Mouse (Mus musculus): ENCODE measurements around the gene Aff2. TPM values are rescaled to one million over a fixed set of nuclear protein-coding genes. Genes with fewer than 3 reads are reported as not detected.

Gene Aff2
- polyA plus RNA-seq, 2 experiments, result 0.10 to 0.11 TPM

GRCm38 (mm10) chrX:69802481-69802880 lies 442.4 kb downstream of the Aff2 start:
- DNase-seq (ENCODE audit: low read depth in 3 of 3, low spot score in 3 of 3), result no peak
- Histone ChIP-seq H3K4me1 (replicated peaks; ENCODE audit: control insufficient read depth in 2 of 2, insufficient read depth in 2 of 2, low read length in 1 of 2) (no peaks in the 10 kb centered on the region), H3K9me3 (ENCODE audit: control insufficient read depth, low read length) (no peaks in the 10 kb centered on the region), H3K4me3 (ENCODE audit: insufficient read depth in 1 of 2, low read depth in 2 of 2, low read length in 2 of 2) (no peak overlapping the region), H3K4me2 (ENCODE audit: low read depth) (no peak overlapping the region), H3K36me3 (replicated peaks; ENCODE audit: control insufficient read depth, insufficient read depth, low read depth) (no peaks in the 10 kb centered on the region), H3K27ac (no peak overlapping the region), H3K9ac (replicated peaks) (no peak overlapping the region), H3K27me3 (ENCODE audit: control insufficient read depth, insufficient read depth, low read length) (no peaks in the 10 kb centered on the region)
- ATAC-seq (ENCODE audit: insufficient read depth), result no peak
- TF ChIP-seq EP300 (IDR thresholded peaks at IDR 0.05; ENCODE audit: low read depth) (no peak), CTCF (IDR thresholded peaks at IDR 0.05; ENCODE audit: low read depth) (no peak)
- WGBS (ENCODE audit: insufficient replicate concordance), result 51% methylated on average over 3 of the region's 3 CpGs

- H3K27me3 ChIP-seq (ENCODE audit: control insufficient read depth, insufficient read depth, low read length), result no peaks in the 10 kb centered on the region
- ATAC-seq (ENCODE audit: insufficient read depth), result no peak
- no peak overlapping the region for H3K4me2 ChIP-seq (ENCODE audit: low read depth)
- DNase-seq (ENCODE audit: low read depth in 3 of 3, low spot score in 3 of 3), result no peak
- no peaks in the 10 kb centered on the region for H3K4me1 ChIP-seq (replicated peaks; ENCODE audit: control insufficient read depth in 2 of 2, insufficient read depth in 2 of 2, low read length in 1 of 2)
- no peaks in the 10 kb centered on the region for H3K9me3 ChIP-seq (ENCODE audit: control insufficient read depth, low read length)
- H3K36me3 ChIP-seq (replicated peaks; ENCODE audit: control insufficient read depth, insufficient read depth, low read depth), result no peaks in the 10 kb centered on the region
- no peak overlapping the region for H3K4me3 ChIP-seq (ENCODE audit: insufficient read depth in 1 of 2, low read depth in 2 of 2, low read length in 2 of 2)
- WGBS (ENCODE audit: insufficient replicate concordance), result 68% methylated on average over 4 of the region's 4 CpGs
- H3K9ac ChIP-seq (replicated peaks), result no peak overlapping the region
- no peak overlapping the region for H3K27ac ChIP-seq
- TF ChIP-seq EP300 (IDR thresholded peaks at IDR 0.05; ENCODE audit: low read depth), result no peak
- no peak for TF ChIP-seq CTCF (IDR thresholded peaks at IDR 0.05; ENCODE audit: low read depth)
These were observed 451.7 kb downstream of the Aff2 start for GRCm38 (mm10) chrX:69811798-69812197.

DNA sequence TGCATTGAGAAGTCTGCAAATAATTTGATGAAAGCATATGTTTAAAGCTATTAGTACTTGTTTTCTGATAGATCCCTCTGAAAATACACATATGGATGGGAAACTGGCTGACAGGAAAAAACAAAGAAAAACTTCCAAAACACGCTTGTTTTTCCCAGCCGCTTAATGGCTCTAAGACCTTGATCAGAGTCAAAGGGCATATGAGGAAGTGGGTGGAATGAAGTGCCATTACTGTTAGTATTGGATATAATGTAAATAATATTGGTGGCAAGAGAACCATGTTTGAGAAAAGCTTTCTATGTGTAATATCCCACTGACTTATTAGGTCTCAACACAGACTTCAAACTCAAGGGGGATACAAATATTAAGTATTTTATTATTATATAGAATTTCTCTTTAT lies 455.0 kb downstream of the Aff2 start:
- H3K27ac ChIP-seq, result no peak overlapping the region
- H3K9me3 ChIP-seq (ENCODE audit: control insufficient read depth, low read length), result no peaks in the 10 kb centered on the region
- H3K4me3 ChIP-seq (ENCODE audit: insufficient read depth in 1 of 2, low read depth in 2 of 2, low read length in 2 of 2), result no peak overlapping the region
- DNase-seq (ENCODE audit: low read depth in 3 of 3, low spot score in 3 of 3), result no peak
- H3K27me3 ChIP-seq (ENCODE audit: control insufficient read depth, insufficient read depth, low read length), result no peaks in the 10 kb centered on the region
- no peaks in the 10 kb centered on the region for H3K4me1 ChIP-seq (replicated peaks; ENCODE audit: control insufficient read depth in 2 of 2, insufficient read depth in 2 of 2, low read length in 1 of 2)
- ATAC-seq (ENCODE audit: insufficient read depth), result no peak
- no peaks in the 10 kb centered on the region for H3K36me3 ChIP-seq (replicated peaks; ENCODE audit: control insufficient read depth, insufficient read depth, low read depth)
- H3K9ac ChIP-seq (replicated peaks), result no peak overlapping the region
- WGBS (ENCODE audit: insufficient replicate concordance), result 70% methylated on average over 2 of the region's 2 CpGs
- TF ChIP-seq CTCF (IDR thresholded peaks at IDR 0.05; ENCODE audit: low read depth), result no peak
- TF ChIP-seq EP300 (IDR thresholded peaks at IDR 0.05; ENCODE audit: low read depth), result no peak
- no peak overlapping the region for H3K4me2 ChIP-seq (ENCODE audit: low read depth)

DNA sequence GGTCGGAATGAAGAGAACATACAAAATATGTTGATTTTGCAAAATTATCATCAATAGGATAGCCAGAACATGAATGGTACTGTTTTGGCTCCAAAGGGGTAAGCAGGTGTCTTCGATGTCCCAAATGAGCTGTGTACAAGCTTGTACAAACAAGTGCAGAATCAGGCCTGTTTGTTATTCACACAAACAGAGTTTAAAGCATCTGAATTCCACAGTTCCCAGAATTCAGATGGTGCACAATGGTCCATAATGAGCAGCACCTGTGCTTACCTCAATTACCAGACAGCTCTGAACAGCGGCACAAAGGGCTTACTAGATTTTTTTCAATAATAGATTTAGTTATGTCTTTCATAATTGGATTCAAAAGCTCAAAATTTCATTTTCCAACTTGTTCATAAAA lies 457.6 kb downstream of the Aff2 start:
- H3K9ac ChIP-seq (replicated peaks), result no peak overlapping the region
- TF ChIP-seq EP300 (IDR thresholded peaks at IDR 0.05; ENCODE audit: low read depth) (no peak), CTCF (IDR thresholded peaks at IDR 0.05; ENCODE audit: low read depth) (no peak)
- H3K4me3 ChIP-seq (ENCODE audit: insufficient read depth in 1 of 2, low read depth in 2 of 2, low read length in 2 of 2), result no peak overlapping the region
- WGBS (ENCODE audit: insufficient replicate concordance), result 75% methylated on average over 3 of the region's 3 CpGs
- H3K4me2 ChIP-seq (ENCODE audit: low read depth), result no peak overlapping the region
- no peaks in the 10 kb centered on the region for H3K9me3 ChIP-seq (ENCODE audit: control insufficient read depth, low read length)
- H3K4me1 ChIP-seq (replicated peaks; ENCODE audit: control insufficient read depth in 2 of 2, insufficient read depth in 2 of 2, low read length in 1 of 2), result no peaks in the 10 kb centered on the region
- ATAC-seq (ENCODE audit: insufficient read depth) (no peak), DNase-seq (ENCODE audit: low read depth in 3 of 3, low spot score in 3 of 3) (no peak)
- no peak overlapping the region for H3K27ac ChIP-seq
- H3K27me3 ChIP-seq (ENCODE audit: control insufficient read depth, insufficient read depth, low read length), result no peaks in the 10 kb centered on the region
- no peaks in the 10 kb centered on the region for H3K36me3 ChIP-seq (replicated peaks; ENCODE audit: control insufficient read depth, insufficient read depth, low read depth)

GRCm38 (mm10) chrX:69818188-69818587 lies 458.1 kb downstream of the Aff2 start:
- DNase-seq (ENCODE audit: low read depth in 3 of 3, low spot score in 3 of 3) (no peak), ATAC-seq (ENCODE audit: insufficient read depth) (no peak)
- Histone ChIP-seq H3K27ac (no peak overlapping the region), H3K4me2 (ENCODE audit: low read depth) (no peak overlapping the region), H3K4me1 (replicated peaks; ENCODE audit: control insufficient read depth in 2 of 2, insufficient read depth in 2 of 2, low read length in 1 of 2) (no peaks in the 10 kb centered on the region), H3K27me3 (ENCODE audit: control insufficient read depth, insufficient read depth, low read length) (no peaks in the 10 kb centered on the region), H3K9me3 (ENCODE audit: control insufficient read depth, low read length) (no peaks in the 10 kb centered on the region), H3K9ac (replicated peaks) (no peak overlapping the region), H3K4me3 (ENCODE audit: insufficient read depth in 1 of 2, low read depth in 2 of 2, low read length in 2 of 2) (no peak overlapping the region), H3K36me3 (replicated peaks; ENCODE audit: control insufficient read depth, insufficient read depth, low read depth) (no peaks in the 10 kb centered on the region)
- 54% methylated on average over 5 of the region's 5 CpGs for WGBS (ENCODE audit: insufficient replicate concordance)
- TF ChIP-seq EP300 (IDR thresholded peaks at IDR 0.05; ENCODE audit: low read depth), result no peak
- no peak for TF ChIP-seq CTCF (IDR thresholded peaks at IDR 0.05; ENCODE audit: low read depth)

Measured in liver, embryonic 14.5 days (tissue).